ENCODE assay signal across 28 mouse cellular contexts in genomic region chr9:51026952-51027351, GRCm38 (mm10). TPM values are rescaled to one million over a fixed set of nuclear protein-coding genes. Genes with fewer than 3 reads are reported as not detected.
A peak's percentile ranks its signal among the peaks of the same experiment; 100 is the strongest.
DNase-seq lines count a peak whose midpoint lies in the region; ATAC-seq and TF ChIP-seq lines count a peak whose summit lies in the region.
"Had no signal": no experiment of that assay in that cellular context is flagged by ENCODE, and none has a peak within 500 bp of the region (broad histone marks: within the 10 kb centered on the region; RNA-seq: fewer than 3 reads in every experiment).

No protein-coding gene starts in this region.

- H3K4me3 ChIP-seq in intestine, postnatal 0 days (ENCODE audit: low read depth, low read length), result no peak overlapping the region
- no peak overlapping the region for H3K4me3 ChIP-seq in intestine, embryonic 15.5 days (replicated peaks)
- no peak overlapping the region for H3K4me3 ChIP-seq in CH12.LX (replicated peaks in 1 of 3; ENCODE audit: low read depth in 2 of 3, low read length in 2 of 3, poor library complexity in 1 of 3)
- H3K4me3 ChIP-seq: embryonic facial prominence, embryonic 12.5 days; forebrain, embryonic 12.5 days; heart, adult 2 months; heart, embryonic 15.5 days; hindbrain, embryonic 13.5 days had no signal

- H3K36me3 ChIP-seq in intestine, postnatal 0 days (ENCODE audit: control insufficient read depth, insufficient read depth), result no peaks in the 10 kb centered on the region
- H3K36me3 ChIP-seq in intestine, embryonic 15.5 days, result no peaks in the 10 kb centered on the region
- H3K36me3 ChIP-seq in CH12.LX (replicated peaks in 1 of 2; ENCODE audit: control insufficient read depth in 1 of 2, insufficient read depth in 1 of 2, low read length in 1 of 2), result no peaks in the 10 kb centered on the region
- H3K36me3 ChIP-seq: embryonic facial prominence, embryonic 12.5 days; forebrain, embryonic 12.5 days; G1E; heart, embryonic 15.5 days; hindbrain, embryonic 13.5 days had no signal

- 88% methylated on average over 1 of the region's 1 CpGs for WGBS in intestine, postnatal 0 days
- WGBS in intestine, embryonic 15.5 days, result 88% methylated on average over 1 of the region's 1 CpGs

- H3K27ac ChIP-seq in intestine, postnatal 0 days (ENCODE audit: low read depth, low read length), result no peak overlapping the region
- H3K27ac ChIP-seq in intestine, embryonic 15.5 days, result no peak overlapping the region
- no peak overlapping the region for H3K27ac ChIP-seq in CH12.LX (ENCODE audit: insufficient read depth, low read depth)
- H3K27ac ChIP-seq: embryonic facial prominence, embryonic 12.5 days; forebrain, embryonic 12.5 days; heart, adult 2 months; heart, embryonic 15.5 days; hindbrain, embryonic 13.5 days; hindbrain, postnatal 0 days had no signal

- dilution Hi-C loops in CH12.LX (cut with MboI; ENCODE audit: extremely low pct_ligation_motif_present, extremely low pct_unique_long_range_greater_than_20kb, low sequenced_read_pairs), result no loop called here

- TF ChIP-seq RAD21 in CH12.LX (IDR thresholded peaks at IDR 0.05; ENCODE audit: low read depth, low read length), result peak; percentile 30

- no peak for TF ChIP-seq EP300 in CH12.LX (IDR thresholded peaks at IDR 0.05; ENCODE audit: low read length)

- H3K27me3 ChIP-seq in intestine, postnatal 0 days (replicated peaks; ENCODE audit: control insufficient read depth, insufficient read depth, low read length), result no peaks in the 10 kb centered on the region
- H3K27me3 ChIP-seq in intestine, embryonic 15.5 days (replicated peaks), result no peaks in the 10 kb centered on the region
- H3K27me3 ChIP-seq in CH12.LX (replicated peaks), result peaks cover 2% of the 10 kb centered on the region
- H3K27me3 ChIP-seq: embryonic facial prominence, embryonic 12.5 days; forebrain, embryonic 12.5 days; heart, embryonic 15.5 days; hindbrain, embryonic 13.5 days had no signal

- no peaks in the 10 kb centered on the region for H3K79me2 ChIP-seq in CH12.LX (replicated peaks; ENCODE audit: control insufficient read depth, extremely low read depth, insufficient read depth, poor library complexity, severe bottlenecking)

- TF ChIP-seq CTCF in intestine, postnatal 0 days (IDR thresholded peaks at IDR 0.05; ENCODE audit: low read depth), result peak; percentile 26; the same call in 1 of the 2 replicates
- TF ChIP-seq CTCF in CH12.LX (conservative IDR thresholded peaks at IDR 0.05 in 1 of 2, IDR thresholded peaks at IDR 0.05 in 1 of 2; ENCODE audit: low read depth in 2 of 2, low read length in 2 of 2), result peak in 1 of 2 experiments; percentile 53; a peak in 2 of 4 replicates

- no peak overlapping the region for H3K9ac ChIP-seq in intestine, postnatal 0 days (ENCODE audit: low read depth, low read length)
- no peak overlapping the region for H3K9ac ChIP-seq in intestine, embryonic 15.5 days
- H3K9ac ChIP-seq in CH12.LX (ENCODE audit: insufficient read depth, low read depth), result no peak overlapping the region
- H3K9ac ChIP-seq: embryonic facial prominence, embryonic 12.5 days; forebrain, embryonic 12.5 days; forebrain, postnatal 0 days; heart, embryonic 15.5 days; hindbrain, embryonic 13.5 days had no signal

- no peak overlapping the region for H3K4me2 ChIP-seq in intestine, postnatal 0 days (replicated peaks; ENCODE audit: low read depth)
- no peak overlapping the region for H3K4me2 ChIP-seq in intestine, embryonic 15.5 days (replicated peaks)
- H3K4me2 ChIP-seq in CH12.LX (ENCODE audit: insufficient read depth, low read depth, poor library complexity, severe bottlenecking), result no peak overlapping the region
- H3K4me2 ChIP-seq: embryonic facial prominence, embryonic 12.5 days; forebrain, embryonic 12.5 days; heart, embryonic 11.5 days; heart, embryonic 15.5 days; hindbrain, embryonic 13.5 days had no signal

- ATAC-seq in intestine, postnatal 0 days, result no peak
- no peak for ATAC-seq in intestine, embryonic 15.5 days
- ATAC-seq: activated CD4-positive, CD25-positive, alpha-beta regulatory T cell, adult 4 months; forebrain, postnatal 0 days; hindbrain, postnatal 0 days had no signal

- no peaks in the 10 kb centered on the region for H3K4me1 ChIP-seq in intestine, postnatal 0 days (replicated peaks; ENCODE audit: control insufficient read depth, insufficient read depth, low read length)
- H3K4me1 ChIP-seq in intestine, embryonic 15.5 days (replicated peaks), result no peaks in the 10 kb centered on the region
- peaks cover 5 to 20% of the 10 kb centered on the region in 2 experiments; a peak in 2 of 4 replicates for H3K4me1 ChIP-seq in CH12.LX (ENCODE audit: control insufficient read depth in 1 of 2, insufficient read depth in 2 of 2)
- H3K4me1 ChIP-seq: embryonic facial prominence, embryonic 12.5 days; forebrain, embryonic 12.5 days; hindbrain, embryonic 13.5 days had no signal

- H3K9me3 ChIP-seq in intestine, postnatal 0 days (ENCODE audit: control insufficient read depth), result no peaks in the 10 kb centered on the region
- H3K9me3 ChIP-seq in intestine, embryonic 15.5 days, result no peaks in the 10 kb centered on the region
- no peaks in the 10 kb centered on the region for H3K9me3 ChIP-seq in CH12.LX (replicated peaks; ENCODE audit: low read length)
- H3K9me3 ChIP-seq: embryonic facial prominence, embryonic 12.5 days; forebrain, embryonic 12.5 days; G1E; heart, embryonic 15.5 days; hindbrain, embryonic 13.5 days had no signal

- in situ Hi-C loops in CH12.LX (cut with MboI; ENCODE audit: low pct_ligation_motif_present, low pct_unique_long_range_greater_than_20kb, low sequenced_read_pairs), result no loop called here

- TF ChIP-seq POLR2A in CH12.LX (IDR thresholded peaks at IDR 0.05; ENCODE audit: low read depth, low read length), result no peak

- DNase-seq in 416B (ENCODE audit: low read depth), result peak; percentile 38
- DNase-seq in CH12.LX (ENCODE audit: extremely low read depth), result peak; percentile 12
- peak; percentile 16 for DNase-seq in retina, embryonic 14.5 days (ENCODE audit: low spot score)
- DNase-seq in right cerebral cortex, adult 18-20 months, result no peak
- DNase-seq in urinary bladder, postnatal 4 days (ENCODE audit: low spot score in 2 of 2), result no peak
- no peak for DNase-seq in thymus, postnatal 0 days (ENCODE audit: low spot score)
- DNase-seq: adrenal gland, postnatal 14 days; cerebellum, adult 2 months; cerebellum, postnatal 10 days; forebrain, postnatal 0 days; gastrocnemius, postnatal 14 days; heart, adult 2 months; heart, postnatal 14 days had no signal

TF ChIP-seq in CH12.LX, 34 proteins besides CTCF, POLR2A, EP300 and RAD21:
- TF ChIP-seq IRF4 (IDR thresholded peaks at IDR 0.05; ENCODE audit: low read depth, low read length) (no peak), CHD2 (IDR thresholded peaks at IDR 0.05; ENCODE audit: low read length) (no peak), ZNF384 (IDR thresholded peaks at IDR 0.05; ENCODE audit: low read depth, low read length) (no peak), JUN (IDR thresholded peaks at IDR 0.05; ENCODE audit: insufficient read depth, low read depth, low read length) (no peak), SMC3 (IDR thresholded peaks at IDR 0.05; ENCODE audit: low read depth, low read length) (peak; percentile 34), ZMIZ1 (IDR thresholded peaks at IDR 0.05; ENCODE audit: low read depth, low read length) (no peak), USF2 (conservative IDR thresholded peaks at IDR 0.05; ENCODE audit: low read depth, low read length) (peak; percentile 17; the same call in 1 of the 2 replicates), SIN3A (IDR thresholded peaks at IDR 0.05; ENCODE audit: low read length) (no peak), USF1 (IDR thresholded peaks at IDR 0.05; ENCODE audit: low read depth, low read length) (peak; percentile 27; the same call in 1 of the 2 replicates)

RNA-seq across cellular contexts. Expression of gene Sik2, which starts 18.1 kb away (rescaled TPM):
- 8.0 and 9.2 TPM in 2 replicates for polyA plus RNA-seq in intestine, postnatal 0 days (2015; fragmentation: Nextera tagmentation; extraction: Ambion mirVana)
- 13.0 and 14.6 TPM in 2 replicates for polyA plus RNA-seq in intestine, embryonic 15.5 days (2015; fragmentation: Nextera tagmentation; extraction: Ambion mirVana)
- total RNA-seq in CH12.LX (2012; rRNA removed) (7.3 and 8.2 TPM in 2 replicates), CH12.LX (2014; rRNA removed) (1.9 and 2.0 TPM in 2 replicates)
- polyA plus RNA-seq in CH12.LX (2012; ENCODE audit: insufficient read length, low read depth), result 4.4 and 6.0 TPM in 2 replicates
- polyA plus RNA-seq in thymus, postnatal 0 days (2015; fragmentation: Nextera tagmentation; extraction: Ambion mirVana), result 12.1 and 12.4 TPM in 2 replicates

RNA-seq across cellular contexts. Expression of gene Btg4, which starts 33.7 kb away (rescaled TPM):
- polyA plus RNA-seq in intestine, postnatal 0 days (2015; fragmentation: Nextera tagmentation; extraction: Ambion mirVana), result not detected in 2 replicates
- polyA plus RNA-seq in intestine, embryonic 15.5 days (2015; fragmentation: Nextera tagmentation; extraction: Ambion mirVana), result not detected in 2 replicates
- total RNA-seq in CH12.LX (2012; rRNA removed), result not detected in 2 replicates
- not detected in 2 replicates for total RNA-seq in CH12.LX (2014; rRNA removed)
- polyA plus RNA-seq in CH12.LX (2012; ENCODE audit: insufficient read length, low read depth), result not detected in 2 replicates
- 0.12 and 0.17 TPM in 2 replicates for polyA plus RNA-seq in thymus, postnatal 0 days (2015; fragmentation: Nextera tagmentation; extraction: Ambion mirVana)
- total RNA-seq: adrenal gland, adult 18-20 months; adrenal gland, postnatal 14 days; forebrain, postnatal 0 days; G1E; gastrocnemius, adult 18-20 months; gastrocnemius, postnatal 14 days; heart, adult 2 months; heart, postnatal 14 days; hematopoietic stem cell, adult 5-6 weeks; hindbrain, postnatal 0 days had no signal
- polyA plus RNA-seq: activated CD4-positive, CD25-positive, alpha-beta regulatory T cell, adult 4 months; cerebellum, adult 2 months; embryonic facial prominence, embryonic 12.5 days; forebrain, embryonic 12.5 days; forebrain, postnatal 0 days; G1E; gonadal fat pad, adult 2 months; heart, adult 2 months; heart, embryonic 11.5 days; heart, embryonic 15.5 days; hindbrain, embryonic 13.5 days; hindbrain, postnatal 0 days; intestine, embryonic 14.5 days had no signal

RNA-seq across cellular contexts. Expression of gene Layn, which starts 49.9 kb away (rescaled TPM):
- 1.7 and 2.6 TPM in 2 replicates for polyA plus RNA-seq in intestine, postnatal 0 days (2015; fragmentation: Nextera tagmentation; extraction: Ambion mirVana)
- polyA plus RNA-seq in intestine, embryonic 15.5 days (2015; fragmentation: Nextera tagmentation; extraction: Ambion mirVana), result 3.7 and 4.3 TPM in 2 replicates
- total RNA-seq in CH12.LX (2012; rRNA removed) (not detected in 2 replicates), CH12.LX (2014; rRNA removed) (not detected in 2 replicates)
- not detected in 2 replicates for polyA plus RNA-seq in CH12.LX (2012; ENCODE audit: insufficient read length, low read depth)
- 2.1 and 2.8 TPM in 2 replicates for polyA plus RNA-seq in thymus, postnatal 0 days (2015; fragmentation: Nextera tagmentation; extraction: Ambion mirVana)
- polyA plus RNA-seq: activated CD4-positive, CD25-positive, alpha-beta regulatory T cell, adult 4 months had no signal

Comparison
In these comparisons a context has a peak if more than half of its experiments do, and no peak if none do; other contexts are left out.
1. DNase-seq: peak in 416B (single experiment), CH12.LX (single experiment) and retina, embryonic 14.5 days (single experiment); none in right cerebral cortex, adult 18-20 months (single experiment), urinary bladder, postnatal 4 days (0 of 2) and thymus, postnatal 0 days (single experiment).